Mouse (Mus musculus) CD4-positive helper T cell, adult 2 months (primary cell): Measurements from ENCODE around the gene Olfr713.
A peak's percentile ranks its signal among the peaks of the same experiment; 100 is the strongest.

ENCODE experiments used
- DNase-seq: peaks from one replicate; pipeline ENCODE4 v3.0.0-alpha.2; 2012; ENCODE audit warnings: low read depth, missing footprints, low spot score

The Olfr713 gene

GRCm38 (mm10) chr7:107030874-107031273 lies at the start of gene Olfr713:
Gene Olfr713, plus strand, starts transcription at chr7:107031174.
- no peak for DNase-seq

DNA sequence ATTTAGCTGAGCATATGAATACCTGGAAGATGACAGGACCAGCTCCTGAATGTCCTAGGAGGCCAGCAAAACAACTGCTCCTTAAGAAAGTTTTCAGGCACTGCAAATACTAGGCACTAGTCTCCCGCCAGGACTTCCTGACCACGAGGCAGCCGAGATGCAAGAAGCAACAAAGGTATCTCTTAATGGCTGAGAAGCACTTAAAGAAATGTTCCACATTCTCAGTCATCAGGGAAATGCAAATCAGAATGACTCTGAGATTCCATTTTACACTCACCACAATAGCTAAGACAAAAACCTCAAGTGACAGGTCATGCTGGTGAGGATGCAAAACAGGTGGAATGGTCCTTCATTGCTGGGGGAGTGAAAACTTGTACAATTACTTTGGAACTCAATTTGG lies 45.7 kb upstream of the Olfr713 start:
- DNase-seq, result no peak

GRCm38 (mm10) chr7:107000798-107001197 lies 30.2 kb upstream of the Olfr713 start:
- DNase-seq, result no peak

DNA sequence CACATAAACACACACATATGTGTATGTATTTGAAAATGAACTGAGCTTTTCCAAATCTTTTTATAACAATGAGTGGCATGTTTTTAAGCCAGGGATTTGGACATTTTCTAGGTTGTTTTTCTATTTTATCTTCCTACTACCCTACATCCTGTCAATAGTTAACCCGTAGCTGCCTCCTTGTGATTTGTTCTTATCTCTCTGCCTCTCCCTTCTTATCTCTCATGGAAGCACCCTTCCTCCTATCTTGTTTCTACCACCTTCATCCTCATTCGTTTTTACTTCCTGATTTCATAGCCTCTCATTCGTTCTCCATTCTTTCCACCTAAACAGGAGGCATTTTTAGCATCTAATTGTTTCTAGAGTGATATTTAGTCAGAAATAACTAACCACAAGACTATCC lies 26.8 kb upstream of the Olfr713 start:
- no peak for DNase-seq

DNA sequence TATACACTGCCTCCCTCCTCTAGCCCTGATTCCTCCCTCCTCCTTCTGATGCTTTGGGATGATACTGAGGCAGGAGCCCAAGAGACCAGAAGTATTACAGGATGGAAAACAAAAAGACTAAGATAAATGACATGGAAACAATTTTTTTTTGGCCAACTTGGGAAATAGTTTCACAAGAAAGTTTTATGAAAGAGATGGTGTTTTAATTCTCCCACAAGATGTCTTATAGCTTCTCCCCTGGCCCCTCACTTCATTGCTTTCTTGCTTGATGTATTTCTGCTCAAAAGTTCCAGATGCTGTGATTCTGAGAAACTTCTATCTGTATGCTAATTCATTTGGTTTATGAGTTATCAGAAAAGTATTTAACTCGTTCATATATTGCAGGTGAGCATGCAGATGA lies 25.0 kb upstream of the Olfr713 start, which contains the start of gene Olfr2:
Gene Olfr2, minus strand, starts transcription at position 101 of the 400 bp plus-strand sequence.
- DNase-seq, result no peak

- DNase-seq, result no peak
Measured at GRCm38 (mm10) chr7:107039934-107040563, 9.1 kb downstream of the Olfr713 start.

DNA sequence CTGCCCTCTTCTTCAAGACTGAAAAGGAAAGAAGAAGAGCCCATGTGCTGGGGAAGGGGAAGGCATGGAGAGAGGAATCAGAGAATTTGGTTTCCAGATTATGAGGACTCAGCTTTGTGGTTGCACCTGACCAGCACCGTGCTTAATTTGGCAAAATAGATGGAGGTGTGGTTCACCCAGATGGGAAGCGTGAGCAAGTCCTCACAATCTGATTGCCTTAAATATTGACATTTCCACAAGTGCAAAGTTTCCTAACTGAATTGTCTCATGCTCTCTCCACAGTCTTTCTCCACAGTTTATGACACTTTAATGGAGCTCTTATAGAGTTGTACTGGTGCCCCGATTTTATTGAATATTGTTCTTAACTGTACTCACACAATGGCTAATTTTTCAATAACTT lies 12.2 kb downstream of the Olfr713 start:
- no peak for DNase-seq

GRCm38 (mm10) chr7:107044407-107044806 lies 13.4 kb downstream of the Olfr713 start:
- DNase-seq, result no peak

DNA sequence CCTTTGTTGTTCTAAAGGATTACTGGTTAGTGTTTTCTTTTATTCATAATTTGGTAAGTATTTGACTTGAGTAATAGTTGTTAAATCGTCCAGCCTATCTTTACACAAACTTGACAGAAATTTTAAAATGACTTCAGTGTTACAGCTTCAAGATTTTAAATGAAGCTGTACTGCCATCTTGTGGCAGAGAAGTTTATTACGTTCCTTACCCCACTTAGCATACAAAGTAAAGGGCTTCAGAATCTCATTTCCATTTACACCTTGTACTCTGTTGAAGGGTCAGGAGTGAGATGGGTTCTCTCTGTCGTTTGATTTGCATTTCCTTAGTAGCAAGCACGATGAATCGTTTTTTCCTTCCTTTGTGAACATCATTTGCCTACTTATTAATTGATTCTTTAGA lies 14.9 kb downstream of the Olfr713 start:
- DNase-seq, result peak; percentile 48

- DNase-seq, result no peak
Measured at GRCm38 (mm10) chr7:107047578-107047977, 16.6 kb downstream of the Olfr713 start.

DNA sequence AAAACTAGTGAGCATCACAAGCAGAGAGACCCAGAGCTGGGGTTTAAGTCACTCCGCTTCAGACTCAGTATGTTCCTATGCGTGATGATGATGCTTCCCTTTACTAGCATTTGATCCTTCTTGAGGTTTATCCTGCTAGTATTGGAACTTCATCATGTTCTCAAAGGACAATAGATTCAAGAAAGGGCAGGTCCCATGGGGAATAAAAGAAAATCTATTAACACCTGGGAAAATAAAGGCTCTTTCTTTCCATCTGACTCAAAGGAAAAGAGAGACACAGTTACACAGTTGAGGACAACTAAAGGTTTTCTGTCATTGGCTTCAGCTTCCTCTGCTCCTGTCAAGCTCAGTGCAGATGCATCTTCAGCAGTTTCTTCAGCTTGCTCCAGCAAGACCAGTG lies 39.7 kb downstream of the Olfr713 start, which contains the start of gene Olfr714:
Gene Olfr714, plus strand, starts transcription at position 301 of the 400 bp plus-strand sequence.
- no peak for DNase-seq
